In the genomic region with DNA sequence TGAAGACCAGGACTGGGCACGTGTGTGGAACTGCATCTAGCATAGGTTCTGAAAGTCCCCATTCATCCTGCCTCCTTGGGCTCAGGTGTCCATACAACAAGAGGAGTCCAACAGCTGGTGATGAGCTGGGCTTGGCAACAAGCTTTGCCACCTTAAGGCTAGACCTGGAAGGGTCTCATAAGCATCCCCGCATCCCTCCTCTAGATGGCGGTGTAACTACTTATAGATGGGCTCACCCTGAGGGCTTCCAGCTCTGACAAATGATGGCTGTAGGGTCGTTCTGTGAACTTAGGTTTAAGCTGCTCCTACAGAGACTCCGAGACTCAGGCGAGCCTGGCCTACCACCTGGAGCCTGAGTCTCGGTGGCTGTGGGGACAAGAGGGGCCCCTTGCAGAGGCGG, we compare ENCODE assay signal across 9 mouse cellular contexts. TPM values are rescaled to one million over a fixed set of nuclear protein-coding genes. Genes with fewer than 3 reads are reported as not detected.
DNase-seq lines count a peak whose midpoint lies in the region; ATAC-seq and TF ChIP-seq lines count a peak whose summit lies in the region.
"Had no signal": no experiment of that assay in that cellular context is flagged by ENCODE, and none has a peak within 500 bp of the region (broad histone marks: within the 10 kb centered on the region; RNA-seq: fewer than 3 reads in every experiment).

No protein-coding gene starts in this region.

- H3K4me3 ChIP-seq in forebrain, postnatal 0 days (ENCODE audit: low read depth, low read length) = no peak overlapping the region
- no peak overlapping the region for H3K4me3 ChIP-seq in forebrain, embryonic 15.5 days
- no peak overlapping the region for H3K4me3 ChIP-seq in midbrain, embryonic 10.5 days
- no peak overlapping the region for H3K4me3 ChIP-seq in midbrain, embryonic 16.5 days (ENCODE audit: low read depth, low read length)
- H3K4me3 ChIP-seq in embryonic facial prominence, embryonic 10.5 days = no peak overlapping the region

- intact Hi-C loops in gastrocnemius, postnatal 36 days (cut with DNase I) = no loop called here

- no peak overlapping the region for H3K4me2 ChIP-seq in forebrain, postnatal 0 days (ENCODE audit: low read depth)
- no peak overlapping the region for H3K4me2 ChIP-seq in forebrain, embryonic 15.5 days (replicated peaks)
- no peak overlapping the region for H3K4me2 ChIP-seq in midbrain, embryonic 16.5 days (ENCODE audit: low read length)

- no peaks in the 10 kb centered on the region for H3K9me3 ChIP-seq in forebrain, postnatal 0 days (ENCODE audit: low read length)
- no peaks in the 10 kb centered on the region for H3K9me3 ChIP-seq in forebrain, embryonic 15.5 days
- H3K9me3 ChIP-seq in midbrain, embryonic 10.5 days (replicated peaks) = no peaks in the 10 kb centered on the region
- no peaks in the 10 kb centered on the region for H3K9me3 ChIP-seq in midbrain, embryonic 16.5 days (replicated peaks; ENCODE audit: control insufficient read depth, low read length, poor library complexity, severe bottlenecking)
- H3K9me3 ChIP-seq in embryonic facial prominence, embryonic 10.5 days = no peaks in the 10 kb centered on the region

- no peak overlapping the region for H3K9ac ChIP-seq in forebrain, postnatal 0 days
- H3K9ac ChIP-seq in forebrain, embryonic 15.5 days (replicated peaks) = no peak overlapping the region
- no peak overlapping the region for H3K9ac ChIP-seq in midbrain, embryonic 16.5 days (ENCODE audit: low read depth, low read length)

- 31% methylated on average over 8 of the region's 8 CpGs for WGBS in forebrain, postnatal 0 days
- WGBS in forebrain, embryonic 15.5 days = 29% methylated on average over 8 of the region's 8 CpGs
- 31% methylated on average over 8 of the region's 8 CpGs for WGBS in midbrain, embryonic 10.5 days
- WGBS in midbrain, embryonic 16.5 days = 26% methylated on average over 8 of the region's 8 CpGs
- 28% methylated on average over 8 of the region's 8 CpGs for WGBS in embryonic facial prominence, embryonic 10.5 days

- no peaks in the 10 kb centered on the region for H3K27me3 ChIP-seq in forebrain, postnatal 0 days (ENCODE audit: insufficient read depth, low read length)
- no peaks in the 10 kb centered on the region for H3K27me3 ChIP-seq in forebrain, embryonic 15.5 days
- H3K27me3 ChIP-seq in midbrain, embryonic 10.5 days (ENCODE audit: low read depth, poor library complexity, severe bottlenecking) = no peaks in the 10 kb centered on the region
- H3K27me3 ChIP-seq in midbrain, embryonic 16.5 days (ENCODE audit: control insufficient read depth, insufficient read depth, low read depth, low read length) = no peaks in the 10 kb centered on the region
- no peaks in the 10 kb centered on the region for H3K27me3 ChIP-seq in embryonic facial prominence, embryonic 10.5 days (replicated peaks; ENCODE audit: low read depth, poor library complexity, severe bottlenecking)

- peak; percentile 32 for DNase-seq in forebrain, postnatal 0 days
- peak; percentile 41 for DNase-seq in midbrain, embryonic 10.5 days (ENCODE audit: low spot score)
- peak; percentile 21 for DNase-seq in embryonic facial prominence, embryonic 10.5 days (ENCODE audit: low spot score)
- DNase-seq in retina, postnatal 7 days (ENCODE audit: low read depth, low spot score) = peak; percentile 16
- no peak for DNase-seq in gastrocnemius, postnatal 36 days
- DNase-seq in heart, adult 8-10 months (ENCODE audit: low spot score) = no peak

- ATAC-seq in forebrain, postnatal 0 days = peak; percentile 44; the same call in 1 of the 2 replicates
- ATAC-seq in forebrain, embryonic 15.5 days (replicated peaks) = no peak
- no peak for ATAC-seq in midbrain, embryonic 16.5 days

- H3K36me3 ChIP-seq in forebrain, postnatal 0 days (ENCODE audit: insufficient read depth) = 0 out of 2 replicates have a peak, but pooled peaks cover 3% of the 10 kb centered on the region
- H3K36me3 ChIP-seq in forebrain, embryonic 15.5 days = no peaks in the 10 kb centered on the region
- H3K36me3 ChIP-seq in midbrain, embryonic 10.5 days = peaks cover 34% of the 10 kb centered on the region
- no peaks in the 10 kb centered on the region for H3K36me3 ChIP-seq in midbrain, embryonic 16.5 days (ENCODE audit: control insufficient read depth, insufficient read depth, low read length)
- peaks cover 28% of the 10 kb centered on the region for H3K36me3 ChIP-seq in embryonic facial prominence, embryonic 10.5 days (replicated peaks)

- peak; percentile 59 for TF ChIP-seq CTCF in forebrain, postnatal 0 days (IDR thresholded peaks at IDR 0.05; ENCODE audit: low read depth)

- no peak overlapping the region for H3K27ac ChIP-seq in forebrain, postnatal 0 days (ENCODE audit: low read depth, low read length)
- H3K27ac ChIP-seq in forebrain, embryonic 15.5 days (replicated peaks) = no peak overlapping the region
- no peak overlapping the region for H3K27ac ChIP-seq in midbrain, embryonic 10.5 days (replicated peaks)
- H3K27ac ChIP-seq in midbrain, embryonic 16.5 days (ENCODE audit: low read length) = no peak overlapping the region
- no peak overlapping the region for H3K27ac ChIP-seq in embryonic facial prominence, embryonic 10.5 days (replicated peaks)
- H3K27ac ChIP-seq: macrophage had no signal

- no peaks in the 10 kb centered on the region for H3K4me1 ChIP-seq in forebrain, postnatal 0 days (ENCODE audit: insufficient read depth)
- H3K4me1 ChIP-seq in forebrain, embryonic 15.5 days = peaks cover 17% of the 10 kb centered on the region
- H3K4me1 ChIP-seq in midbrain, embryonic 10.5 days = peaks cover 10% of the 10 kb centered on the region
- H3K4me1 ChIP-seq in midbrain, embryonic 16.5 days (ENCODE audit: control insufficient read depth, insufficient read depth, low read length) = peaks cover 9% of the 10 kb centered on the region
- peaks cover 10% of the 10 kb centered on the region for H3K4me1 ChIP-seq in embryonic facial prominence, embryonic 10.5 days

RNA-seq across cellular contexts. Expression of gene 1700010I14Rik, which starts 3.0 kb away (rescaled TPM):
- total RNA-seq in forebrain, postnatal 0 days (2014; rRNA removed) = 2.3 and 3.2 TPM in 2 replicates
- 1.8 and 2.6 TPM in 2 replicates for polyA plus RNA-seq in forebrain, postnatal 0 days (2015; fragmentation: Nextera tagmentation; extraction: Ambion mirVana)
- 1.3 and 1.5 TPM in 2 replicates for polyA plus RNA-seq in forebrain, embryonic 15.5 days (2015; fragmentation: Nextera tagmentation; extraction: Ambion mirVana)
- polyA plus RNA-seq in midbrain, embryonic 10.5 days (2016; fragmentation: Nextera tagmentation; extraction: Ambion mirVana) = 3.5 and 3.9 TPM in 2 replicates
- polyA plus RNA-seq in midbrain, embryonic 16.5 days (2015; fragmentation: Nextera tagmentation; extraction: Ambion mirVana) = 3.0 and 3.6 TPM in 2 replicates
- polyA plus RNA-seq in embryonic facial prominence, embryonic 10.5 days (2016; fragmentation: Nextera tagmentation; extraction: Ambion mirVana) = 2.0 and 2.6 TPM in 2 replicates
- under 1 TPM; 0.18 to 0.20 TPM for total RNA-seq in gastrocnemius, postnatal 36 days (2021)
- under 1 TPM in 2 of 4 experiments, not detected in 2; 0.16 to 0.40 TPM for total RNA-seq in heart, adult 8-10 months (2022)

Comparison
In these comparisons a context has a peak if more than half of its experiments do, and no peak if none do; other contexts are left out.
1. DNase-seq: peak in forebrain, postnatal 0 days (single experiment), midbrain, embryonic 10.5 days (single experiment), embryonic facial prominence, embryonic 10.5 days (single experiment) and retina, postnatal 7 days (single experiment); none in gastrocnemius, postnatal 36 days (0 of 2) and heart, adult 8-10 months (single experiment).